Mouse (Mus musculus) adrenal gland, adult 18-20 months (tissue): ENCODE measurements around the gene Acot6. TPM values are rescaled to one million over a fixed set of nuclear protein-coding genes. Genes with fewer than 3 reads are reported as not detected.
A peak's percentile ranks its signal among the peaks of the same experiment; 100 is the strongest.

Source experiments
- DNase-seq, 2 experiments: peaks; one replicate each; pipeline ENCODE4 v3.0.0; 2021 to 2022; ENCODE audit warnings: low spot score in 2 of 2
- total RNA-seq, 2 experiments: library from RNA; stranded (reverse); gene quantifications; 1 replicate in 1 of 2; 2 replicates in 1 of 2; pipeline ENCODE4 v1.2.3; 2021

The Acot6 gene
- total RNA-seq, 2 experiments from 2014 or later: 3.4 to 5.4 TPM

GRCm38 (mm10) chr12:84100071-84100470 lies 383 bp upstream of the Acot6 start:
- no peak for DNase-seq

DNA sequence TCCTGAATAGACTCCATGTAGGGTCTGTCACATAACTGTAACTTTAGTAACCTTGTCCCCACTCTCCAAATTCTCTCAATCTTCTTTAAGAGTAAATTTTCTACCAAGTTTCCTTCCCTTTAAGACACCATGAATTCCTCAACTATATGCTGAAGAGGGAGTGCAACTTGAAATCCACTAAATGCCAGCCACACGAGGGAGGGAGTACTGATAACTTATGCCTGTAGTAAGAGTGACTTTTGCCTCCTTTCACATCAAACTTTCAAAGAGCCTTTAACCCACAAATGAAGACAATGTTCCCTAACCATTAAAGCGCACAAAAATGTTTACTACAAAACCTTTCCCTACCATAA lies 1.0 kb downstream of the Acot6 start:
- DNase-seq: no peak

- DNase-seq: no peak
Measured at GRCm38 (mm10) chr12:84107012-84107411, 6.6 kb downstream of the Acot6 start.

- no peak for DNase-seq
Measured at GRCm38 (mm10) chr12:84107692-84108091, 7.2 kb downstream of the Acot6 start.

GRCm38 (mm10) chr12:84109924-84110323 lies 9.5 kb downstream of the Acot6 start:
- DNase-seq: no peak

DNA sequence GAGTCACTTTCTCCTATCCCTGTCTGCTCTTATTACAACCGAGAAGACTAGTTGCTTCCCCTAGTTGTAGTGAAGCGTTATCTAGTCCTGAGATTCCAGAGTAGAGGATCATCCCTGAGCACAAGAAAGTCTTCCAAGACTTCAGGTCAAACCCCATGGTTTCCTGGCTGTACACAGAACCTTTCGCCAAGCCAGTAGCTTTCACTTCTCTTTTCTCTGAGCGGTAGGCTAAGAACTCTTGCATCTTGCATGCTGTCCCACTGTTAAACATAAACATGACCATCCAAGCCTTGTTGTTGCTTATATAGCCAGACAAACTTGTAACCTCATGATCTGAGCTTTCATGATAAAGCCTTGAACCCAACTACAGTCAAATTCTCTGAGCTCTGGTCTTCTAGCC lies 10.4 kb downstream of the Acot6 start:
- DNase-seq: no peak

DNA sequence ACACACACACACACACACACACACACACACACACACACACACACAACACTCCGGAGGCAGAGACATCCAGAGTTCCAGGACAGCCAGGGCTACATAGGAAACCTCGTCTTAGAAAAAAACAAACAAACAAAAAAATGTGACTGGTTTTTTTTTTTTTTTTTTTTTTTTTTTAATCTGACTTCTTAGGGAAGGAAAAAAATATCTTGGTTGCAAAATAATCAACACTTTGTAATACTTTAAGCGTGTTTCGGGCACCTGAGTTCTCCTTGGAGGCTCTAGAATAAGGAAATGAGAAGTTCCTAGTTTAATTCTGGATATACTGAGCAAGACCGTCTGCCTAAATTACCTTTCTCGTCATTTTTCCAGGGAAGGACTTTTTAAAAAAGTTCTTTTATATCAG lies 13.2 kb downstream of the Acot6 start:
- no peak for DNase-seq

DNA sequence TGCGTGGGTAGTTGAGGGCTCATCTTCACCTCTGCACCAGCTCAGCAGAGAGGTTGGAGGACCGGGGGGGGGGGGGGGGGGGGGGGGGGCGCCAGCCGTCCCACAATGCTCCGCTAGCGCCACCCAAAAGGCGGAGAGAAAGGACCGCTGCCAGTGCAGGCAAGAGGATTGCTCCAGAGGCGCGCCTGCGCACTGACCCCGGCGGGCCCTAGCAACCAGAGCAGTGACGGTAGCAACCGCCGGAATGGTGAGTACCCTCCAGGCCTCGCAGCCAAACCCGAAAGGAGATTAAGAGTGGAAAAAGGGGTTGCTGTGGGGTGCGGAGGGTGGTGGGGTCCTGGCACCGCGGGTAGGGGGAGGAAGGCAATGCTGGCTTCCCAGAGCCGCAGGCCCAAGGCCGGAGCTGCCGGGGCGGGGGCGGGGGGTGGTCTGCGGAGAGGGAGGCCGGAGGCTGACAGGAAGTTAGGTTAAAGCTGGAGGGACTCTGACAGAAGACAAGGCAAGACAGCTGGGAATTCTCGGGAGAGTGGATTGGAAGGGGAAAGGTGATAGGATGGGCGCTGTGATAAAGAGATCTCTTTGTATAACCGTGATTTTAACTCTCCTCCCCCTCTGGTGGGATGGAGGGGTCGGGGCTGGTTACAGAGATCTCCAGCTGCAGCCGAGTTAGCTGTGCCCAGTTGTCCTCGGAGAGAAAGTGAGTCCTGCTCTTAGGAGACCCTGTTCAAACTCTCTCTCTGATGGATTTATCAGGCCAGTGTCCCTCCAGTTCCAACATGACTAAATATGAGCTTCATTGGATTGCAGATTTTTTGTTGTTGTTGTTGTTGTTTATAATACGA lies 13.9 kb downstream of the Acot6 start, which contains the start of gene Dnal1:
Gene Dnal1 (plus strand): TSS at position 214 of the 842 bp plus-strand sequence.
- peak; percentile 78 to 79 for DNase-seq

DNA sequence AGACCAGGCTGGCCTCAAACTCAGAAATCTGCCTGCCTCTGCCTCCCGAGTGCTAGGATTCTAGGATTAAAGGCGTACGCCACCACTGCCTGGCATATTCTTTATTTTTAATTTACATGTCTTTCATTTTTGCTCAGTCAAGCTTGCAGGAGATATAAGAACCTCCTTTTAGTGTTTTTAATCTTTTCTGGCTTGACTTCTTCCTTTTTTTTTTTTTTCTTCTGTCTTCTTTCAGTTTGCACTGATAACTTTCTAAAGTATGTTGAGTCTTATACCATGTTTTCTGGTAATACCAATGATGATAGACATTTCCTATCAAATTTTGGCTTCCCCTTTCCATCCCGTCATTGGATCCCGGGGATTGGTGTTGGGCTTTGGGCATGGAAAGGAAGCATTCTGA lies 19.1 kb downstream of the Acot6 start:
- no peak for DNase-seq

GRCm38 (mm10) chr12:84125892-84126291 lies 25.4 kb downstream of the Acot6 start:
- DNase-seq: no peak

DNA sequence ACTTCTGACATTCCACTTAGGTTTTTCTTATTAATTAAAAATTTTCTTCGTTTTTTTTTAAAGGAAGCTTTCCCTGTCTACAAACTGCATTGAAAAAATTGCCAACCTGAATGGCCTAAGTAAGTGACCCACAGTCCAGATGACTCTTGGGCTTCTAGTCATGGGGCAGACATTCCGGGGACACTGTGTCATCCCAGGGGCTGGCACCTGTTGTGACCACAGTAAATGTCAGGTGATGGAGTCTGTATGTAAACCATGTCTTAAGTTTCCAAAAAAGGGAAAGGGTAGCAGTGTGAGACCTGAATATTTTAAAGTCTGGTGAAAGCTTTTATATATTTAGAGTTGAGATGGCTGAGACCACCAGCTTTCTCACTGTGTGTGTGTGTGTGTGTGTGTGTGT lies 26.4 kb downstream of the Acot6 start:
- DNase-seq: no peak

GRCm38 (mm10) chr12:84128576-84128975 lies 28.1 kb downstream of the Acot6 start:
- DNase-seq: no peak

DNA sequence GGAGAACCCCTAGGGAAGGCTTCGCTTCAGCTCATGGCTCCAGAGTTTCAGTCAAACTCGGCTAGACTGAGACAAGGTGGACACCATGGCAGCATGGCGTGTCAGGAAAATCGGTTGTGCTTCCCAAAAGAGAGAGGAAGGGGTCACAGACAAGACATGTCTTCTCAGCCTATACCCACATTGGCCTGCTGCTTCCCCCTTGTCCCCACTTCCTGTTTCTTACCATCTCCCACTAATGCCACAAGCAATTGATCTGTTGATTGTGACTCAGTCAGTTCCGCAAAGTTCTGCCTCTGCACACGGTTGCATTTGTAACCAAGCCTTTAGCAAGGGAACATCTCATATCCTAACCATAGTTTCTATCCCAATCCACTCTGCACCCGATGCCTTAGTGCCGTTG lies 29.5 kb downstream of the Acot6 start:
- no peak for DNase-seq

DNA sequence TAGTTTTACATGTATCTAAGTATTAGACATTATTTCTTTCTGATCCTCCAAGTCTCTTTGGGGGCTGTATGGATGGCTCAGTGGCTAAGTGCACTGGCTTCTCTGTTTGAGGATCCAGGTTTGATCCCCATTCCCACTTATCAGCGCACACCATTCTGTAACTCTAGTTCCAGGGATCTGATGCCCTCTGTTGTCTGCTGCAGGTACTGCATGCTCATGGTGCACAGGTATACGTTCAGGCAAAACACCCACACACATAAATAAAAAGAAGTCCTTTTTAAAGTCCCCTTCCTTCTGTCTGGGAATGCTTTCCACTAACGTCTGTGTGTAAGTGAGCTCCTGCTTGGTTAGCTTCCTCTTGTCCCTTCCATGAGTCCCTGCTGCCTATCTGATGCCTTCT lies 31.8 kb downstream of the Acot6 start:
- DNase-seq: peak in 1 of 2 experiments; percentile 50

DNA sequence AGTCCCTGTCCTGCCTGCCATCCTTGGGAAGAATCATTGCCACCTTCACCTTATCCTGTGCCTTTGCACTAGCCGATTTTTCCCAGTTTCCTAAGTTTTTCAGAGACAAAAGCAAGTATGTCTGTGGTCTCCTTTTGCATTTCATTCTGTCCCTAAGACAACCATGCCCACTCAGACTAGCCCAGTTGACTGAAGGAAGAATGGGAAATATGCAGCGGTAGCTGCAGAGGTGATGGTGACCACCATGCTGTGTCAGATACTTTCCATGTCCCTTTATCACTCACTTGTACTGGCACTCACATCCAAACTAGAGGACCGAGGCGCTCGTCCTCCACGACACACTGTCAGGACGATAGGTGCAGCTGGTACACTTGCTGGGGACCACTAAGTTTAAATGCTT lies 36.7 kb downstream of the Acot6 start:
- DNase-seq: no peak

GRCm38 (mm10) chr12:84140135-84140534 lies 39.7 kb downstream of the Acot6 start:
- no peak for DNase-seq

- no peak for DNase-seq
Measured at GRCm38 (mm10) chr12:84141271-84141670, 40.8 kb downstream of the Acot6 start.

- DNase-seq: no peak
Measured at GRCm38 (mm10) chr12:84142281-84143050, 42.0 kb downstream of the Acot6 start.

DNA sequence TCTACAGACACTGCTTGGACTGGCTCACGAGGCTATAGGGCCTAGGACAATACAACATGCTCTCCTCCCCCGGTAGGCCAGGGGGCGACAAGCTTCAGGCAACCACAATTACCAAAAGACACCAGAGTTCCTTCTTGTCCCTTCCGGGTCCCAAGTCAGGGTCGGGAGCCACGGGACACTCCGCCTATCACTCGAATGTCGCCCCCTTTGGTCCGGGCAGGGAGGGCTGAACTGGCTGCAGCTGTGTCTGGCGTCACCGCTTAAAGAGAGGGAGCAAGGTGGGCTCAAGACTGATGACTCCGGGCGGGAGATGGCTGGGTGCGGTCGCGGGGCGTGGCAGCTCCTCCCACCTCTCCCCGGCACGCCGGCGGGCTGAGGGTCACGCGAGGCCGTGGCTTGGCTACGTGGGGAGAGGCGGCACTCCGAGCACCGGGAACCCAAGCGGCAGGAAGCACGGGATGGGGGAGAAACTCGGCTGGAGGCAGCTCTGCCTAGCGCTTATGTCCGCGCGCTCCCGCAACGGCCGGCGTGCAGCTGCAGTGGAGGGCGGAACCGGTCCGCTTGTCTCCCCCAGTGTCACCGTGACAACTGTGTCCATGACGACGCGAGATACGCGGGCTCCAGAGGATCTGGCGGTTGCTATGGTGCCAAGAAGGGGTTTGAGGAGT lies 47.6 kb downstream of the Acot6 start, which contains the start of gene Pnma1:
Gene Pnma1 (minus strand): TSS at position 536 of the 668 bp plus-strand sequence.
- DNase-seq: peak in 1 of 2 experiments; percentile 55

DNA sequence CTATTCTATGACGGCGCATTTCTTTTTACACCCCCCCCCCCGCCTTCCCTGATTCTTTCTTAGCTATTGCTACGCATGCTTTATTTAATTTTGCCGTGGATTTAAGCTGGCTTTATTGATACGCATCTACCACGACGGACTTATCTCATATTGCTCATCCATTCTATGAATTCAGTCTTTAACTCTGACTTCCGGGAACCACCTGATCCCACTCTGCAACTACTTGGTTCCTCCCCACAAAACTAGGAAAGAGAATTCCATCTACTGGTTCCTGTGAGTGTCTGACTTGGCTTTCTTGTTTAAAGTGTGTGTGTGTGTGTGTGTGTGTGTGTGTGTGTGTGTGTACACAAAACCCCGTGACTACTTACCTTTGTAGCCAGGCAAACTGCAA lies 48.2 kb downstream of the Acot6 start:
- no peak for DNase-seq

DNA sequence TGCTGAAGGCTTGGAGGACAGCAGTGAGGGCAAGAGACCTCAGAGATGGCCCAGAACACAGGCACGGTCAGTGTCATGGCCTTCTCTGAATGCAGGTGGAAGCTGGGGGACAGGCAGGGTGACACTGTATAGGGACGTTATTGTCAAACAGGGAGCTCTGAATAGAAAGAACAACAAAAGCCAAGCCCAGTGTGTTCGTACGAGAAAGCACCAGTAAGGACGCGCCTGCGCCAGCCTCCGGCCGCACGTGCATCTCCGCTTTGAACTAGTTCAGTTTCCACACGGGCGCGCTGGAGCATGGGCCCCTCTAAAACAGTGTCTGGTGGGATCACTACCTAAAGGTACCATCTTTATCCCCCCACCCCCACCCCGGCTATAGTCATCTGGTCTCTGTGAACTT lies 49.5 kb downstream of the Acot6 start:
- no peak for DNase-seq

DNA sequence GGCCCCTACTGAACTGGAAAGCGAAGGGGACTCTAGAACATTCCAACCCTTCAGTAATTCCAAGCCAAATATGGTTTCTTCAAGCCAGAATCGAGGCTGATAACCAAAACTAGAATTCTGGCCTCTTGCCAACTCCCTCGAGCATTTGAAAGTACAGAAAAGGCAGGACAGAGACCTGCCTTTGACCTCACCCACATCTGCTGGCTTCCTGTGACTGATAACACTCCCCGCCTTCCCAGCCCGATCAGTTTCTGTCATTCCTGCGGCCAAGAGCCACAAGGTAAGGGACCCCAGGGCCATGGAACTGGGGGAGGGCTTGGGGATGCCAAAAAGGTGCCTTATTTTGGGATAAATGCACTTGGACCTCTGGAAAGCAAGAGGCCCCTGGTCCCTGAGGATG lies 50.5 kb downstream of the Acot6 start:
- DNase-seq: no peak
